Mouse (Mus musculus) right cerebral cortex, postnatal 10 days (tissue): ENCODE measurements around the gene Cntnap2.
"Not testable (repeated sequence)": the region's sequence is repeated elsewhere in the genome, so short reads cannot be mapped to it uniquely, and the experiment has no call there.

Source experiments
- DNase-seq, 2 experiments: peaks; one replicate each; pipeline ENCODE4 v3.0.0; 2021; ENCODE audit warnings: low spot score in 2 of 2

Cntnap2 gene

GRCm38 (mm10) chr6:46240349-46240748 is 1181.2 kb downstream of the Cntnap2 start:
- DNase-seq, result no peak

- DNase-seq, result no peak
These were observed 1204.0 kb downstream of the Cntnap2 start for GRCm38 (mm10) chr6:46263171-46263570.

- DNase-seq, result no peak
These were observed 1287.8 kb downstream of the Cntnap2 start for GRCm38 (mm10) chr6:46346946-46347345.

GRCm38 (mm10) chr6:46361091-46361490 is 1301.9 kb downstream of the Cntnap2 start:
- DNase-seq, result no peak

- peak; percentile 51 to 67 for DNase-seq
These were observed 1303.0 kb downstream of the Cntnap2 start for GRCm38 (mm10) chr6:46362156-46362555.

GRCm38 (mm10) chr6:46398725-46399589 is 1339.8 kb downstream of the Cntnap2 start:
- DNase-seq, result peak; percentile 35 to 52

GRCm38 (mm10) chr6:46414154-46414553 is 1355.0 kb downstream of the Cntnap2 start:
- DNase-seq, result no peak

GRCm38 (mm10) chr6:46414562-46414961 is 1355.4 kb downstream of the Cntnap2 start:
- no peak for DNase-seq

- DNase-seq, result no peak
These were observed 1360.7 kb downstream of the Cntnap2 start for GRCm38 (mm10) chr6:46419827-46420226.

- DNase-seq, result no peak
These were observed 1361.2 kb downstream of the Cntnap2 start for GRCm38 (mm10) chr6:46420349-46420748.

GRCm38 (mm10) chr6:46428231-46428630 is 1369.1 kb downstream of the Cntnap2 start:
- no peak for DNase-seq

GRCm38 (mm10) chr6:46450917-46451638 is 1391.9 kb downstream of the Cntnap2 start:
- no peak for DNase-seq

- no peak for DNase-seq
These were observed 1413.5 kb downstream of the Cntnap2 start for GRCm38 (mm10) chr6:46472683-46473082.

- no peak for DNase-seq
These were observed 1425.2 kb downstream of the Cntnap2 start for GRCm38 (mm10) chr6:46484392-46484791.

GRCm38 (mm10) chr6:46502786-46503185 is 1443.6 kb downstream of the Cntnap2 start:
- no peak for DNase-seq

GRCm38 (mm10) chr6:46512841-46513240 is 1453.7 kb downstream of the Cntnap2 start:
- DNase-seq, result no peak

- not testable (repeated sequence) for DNase-seq
These were observed 1478.4 kb downstream of the Cntnap2 start for GRCm38 (mm10) chr6:46537586-46537985.

- DNase-seq, result no peak
These were observed 1504.3 kb downstream of the Cntnap2 start for GRCm38 (mm10) chr6:46563470-46563869.

- DNase-seq, result no peak
These were observed 1515.9 kb downstream of the Cntnap2 start for GRCm38 (mm10) chr6:46575055-46575454.

GRCm38 (mm10) chr6:46612365-46612764 is 1553.2 kb downstream of the Cntnap2 start:
- DNase-seq, result no peak

- DNase-seq, result no peak
These were observed 1553.7 kb downstream of the Cntnap2 start for GRCm38 (mm10) chr6:46612872-46613271.

- DNase-seq, result no peak
These were observed 1609.9 kb downstream of the Cntnap2 start for GRCm38 (mm10) chr6:46669018-46669417.

- no peak for DNase-seq
These were observed 1615.9 kb downstream of the Cntnap2 start for GRCm38 (mm10) chr6:46675081-46675480.
